Mouse (Mus musculus) embryo, embryonic 11.5 days (tissue): ENCODE measurements around the gene Lrrc18.

Experiments used
- DNase-seq: peaks from one replicate; pipeline ENCODE4 v3.0.0-alpha.2; 2012; ENCODE audit warnings: low read depth, low spot score

Gene Lrrc18

DNA sequence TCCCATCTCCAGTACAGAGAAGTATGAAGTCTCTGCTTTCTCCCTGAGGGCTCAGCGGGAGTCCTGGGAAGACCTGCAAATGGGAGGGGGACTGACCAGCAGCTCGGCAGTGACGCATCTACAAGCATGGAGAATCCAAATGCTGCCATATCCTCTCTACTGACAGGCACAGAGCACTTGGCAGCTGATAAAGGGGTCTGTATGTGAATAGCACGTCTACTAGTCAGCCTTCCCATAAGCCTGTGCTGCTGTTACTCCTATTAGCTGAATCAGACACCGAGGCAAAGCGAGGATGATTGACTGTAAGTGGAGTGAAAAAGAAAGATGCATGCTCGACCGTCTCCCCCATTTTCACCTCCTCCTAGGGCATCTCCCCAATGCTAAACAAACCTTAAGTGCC, 62.3 kb downstream of the Lrrc18 start:
- DNase-seq: no peak

DNA sequence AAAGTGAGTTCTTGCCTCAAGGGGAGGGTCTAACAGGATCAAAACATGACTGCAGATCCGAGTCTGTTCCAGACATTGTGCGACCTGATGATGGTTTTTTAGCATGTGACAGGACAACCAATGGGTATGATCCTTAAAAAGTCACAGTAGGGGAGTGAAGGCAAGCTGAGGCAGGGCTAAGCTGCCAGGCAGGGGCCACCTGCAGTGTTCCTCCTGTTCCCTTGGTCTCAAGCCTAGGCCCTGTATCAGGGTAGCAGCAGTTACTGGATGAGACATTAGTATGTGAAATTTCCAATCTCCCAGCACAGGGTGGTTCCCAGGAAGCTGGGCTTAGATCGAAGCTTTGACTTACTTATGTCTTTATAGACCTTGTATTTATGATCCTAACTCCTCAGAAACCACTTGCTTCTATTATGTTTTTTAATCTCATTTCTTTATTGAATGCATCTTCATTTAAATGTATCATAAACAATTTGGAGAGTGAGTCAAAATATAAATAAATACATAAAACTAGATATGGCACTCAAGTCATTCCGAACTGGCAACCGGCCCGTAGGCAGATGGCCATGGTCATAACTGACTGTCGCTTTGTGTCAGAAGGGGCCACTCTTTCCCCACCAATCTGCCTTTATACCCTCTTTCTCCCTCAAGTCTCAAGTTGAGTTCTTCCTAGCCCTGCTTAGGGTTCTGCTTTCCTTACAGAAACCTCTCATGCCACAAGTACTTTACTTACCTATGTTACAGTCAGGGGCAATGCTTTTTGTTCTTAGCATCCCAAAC, 67.9 kb downstream of the Lrrc18 start:
- DNase-seq: no peak

DNA sequence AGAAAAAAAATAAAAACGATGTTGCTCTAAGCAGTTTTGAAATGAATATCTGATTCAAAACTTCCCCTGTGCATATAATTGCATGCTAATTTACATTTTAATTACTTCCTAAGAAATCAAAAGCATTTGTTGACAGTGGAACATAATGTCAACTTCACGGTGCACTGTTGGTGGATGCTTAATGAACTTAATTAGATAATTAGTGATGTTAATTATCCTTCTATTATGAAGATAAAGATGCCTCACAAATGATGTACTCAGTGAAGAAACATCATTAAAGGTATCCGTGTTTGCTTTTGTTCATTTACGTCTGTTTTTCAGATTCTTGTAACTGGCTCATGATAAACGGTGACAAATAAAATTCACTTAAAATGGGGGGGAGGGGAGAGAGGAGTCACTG, 71.8 kb downstream of the Lrrc18 start:
- DNase-seq: no peak
